Mouse (Mus musculus) limb, embryonic 10.5 days (tissue): ENCODE measurements around the gene Sv2a. TPM values are rescaled to one million over a fixed set of nuclear protein-coding genes. Genes with fewer than 3 reads are reported as not detected.
"Not testable (repeated sequence)": the region's sequence is repeated elsewhere in the genome, so short reads cannot be mapped to it uniquely, and the experiment has no call there.

ENCODE experiments used
- DNase-seq: peaks from one replicate; pipeline ENCODE4 v3.0.0-alpha.2; 2017; ENCODE audit warnings: low spot score
- H3K27ac ChIP-seq: fragments of 300-500 bp; sonication (generic); 2 replicates; pipeline ENCODE4 v1.5.1; 2016; ENCODE audit warnings: mild to moderate bottlenecking
- H3K27me3 ChIP-seq: fragments of 300-500 bp; sonication (generic); 2 replicates; pipeline ENCODE4 v1.6.1; 2016; ENCODE audit warnings: low read depth, mild to moderate bottlenecking; ENCODE audit not compliant: poor library complexity, severe bottlenecking
- H3K36me3 ChIP-seq: fragments of 300-500 bp; sonication (generic); 2 replicates; pipeline ENCODE4 v1.6.1; 2016; ENCODE audit warnings: mild to moderate bottlenecking, moderate library complexity
- H3K4me1 ChIP-seq: fragments of 300-500 bp; sonication (generic); 2 replicates; pipeline ENCODE4 v1.6.1; 2016
- H3K4me3 ChIP-seq: fragments of 300-500 bp; sonication (generic); 2 replicates; pipeline ENCODE4 v1.5.1; 2016; ENCODE audit warnings: mild to moderate bottlenecking, moderate library complexity
- H3K9me3 ChIP-seq: fragments of 300-500 bp; sonication (generic); replicated peaks from 2 replicates; pipeline ENCODE4 v1.6.1; 2016; ENCODE audit warnings: mild to moderate bottlenecking
- WGBS: fragments of 180-500 bp; shearing (Covaris S2); methylation state at CpG from one replicate; pipeline ENCODE4 v1.1.7; 2016; 5-methylcytosine and 5-hydroxymethylcytosine counted together
- polyA plus RNA-seq: library from polyadenylated mRNA; unstranded; fragments of >200 nt; fragmentation: Nextera tagmentation; extraction: Ambion mirVana; gene quantifications from 2 replicates; pipeline ENCODE4 v1.2.1, GENCODE M21; 2016

Sv2a gene
- polyA plus RNA-seq, 1 experiment from 2014 or later = 3.9 TPM

DNA sequence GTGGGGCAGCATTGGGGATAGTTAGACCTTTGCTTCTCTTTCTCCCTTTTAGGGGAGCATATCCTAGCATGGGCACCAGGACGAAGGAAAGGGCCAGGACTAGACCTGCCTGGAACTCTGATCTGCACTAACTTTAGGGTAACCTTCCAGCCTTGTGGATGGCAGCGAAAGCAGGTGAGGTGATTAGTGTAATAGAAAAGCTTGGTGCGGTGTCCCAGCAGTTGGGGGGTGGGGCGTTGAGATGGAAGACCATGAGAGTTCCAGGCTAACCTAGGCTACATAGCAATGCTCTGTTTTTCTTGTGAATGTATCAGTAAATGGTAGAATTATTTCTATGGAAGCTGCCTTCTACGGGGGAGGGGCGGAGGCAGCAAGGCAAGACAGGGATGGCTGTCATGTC, 17.9 kb upstream of the Sv2a start:
- 88% methylated on average over 6 of the region's 6 CpGs for WGBS
- no peaks in the 10 kb centered on the region for H3K27me3 ChIP-seq
- DNase-seq = no peak
- peak overlapping the region; percentile 62; the same call in 1 of the 2 replicates for H3K4me3 ChIP-seq
- no peak overlapping the region for H3K27ac ChIP-seq
- peaks cover 44% of the 10 kb centered on the region for H3K4me1 ChIP-seq
- H3K36me3 ChIP-seq = peaks cover 6% of the 10 kb centered on the region
- H3K9me3 ChIP-seq = no peaks in the 10 kb centered on the region

DNA sequence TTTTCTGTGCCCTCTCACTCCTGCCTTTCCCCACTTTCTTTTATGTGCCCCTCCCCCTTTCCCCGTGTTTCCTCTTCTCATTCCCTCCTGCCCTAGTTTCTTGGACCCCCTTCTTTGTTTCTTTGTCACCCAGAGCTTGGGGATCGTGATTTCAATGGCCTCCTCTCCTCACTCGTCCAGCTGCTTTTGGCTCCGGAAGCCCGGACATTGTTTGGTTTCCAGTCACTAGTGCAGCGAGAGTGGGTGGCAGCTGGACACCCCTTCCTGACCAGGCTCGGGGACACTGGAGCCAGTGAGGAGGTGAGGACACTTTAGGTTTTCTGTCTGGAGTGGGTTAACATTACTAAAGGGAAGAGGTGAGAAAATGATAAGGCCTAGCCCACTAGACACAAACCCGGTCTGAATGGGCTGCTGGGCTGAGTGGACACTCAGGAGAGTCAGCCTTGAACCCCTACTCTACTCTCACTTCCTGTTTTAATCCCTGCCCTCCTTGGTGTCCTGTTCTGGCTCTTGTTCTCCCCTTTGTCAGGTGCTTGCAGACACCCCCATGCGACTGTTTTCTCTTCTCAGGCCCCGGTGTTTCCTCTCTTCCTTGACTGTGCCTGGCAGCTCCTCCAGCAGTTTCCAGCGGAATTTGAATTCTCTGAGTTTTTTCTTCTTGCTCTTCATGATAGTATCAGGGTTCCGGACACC, 12.3 kb upstream of the Sv2a start:
- no peak overlapping the region for H3K4me3 ChIP-seq
- DNase-seq = no peak
- peaks cover 26% of the 10 kb centered on the region for H3K4me1 ChIP-seq
- H3K27ac ChIP-seq = no peak overlapping the region
- no peaks in the 10 kb centered on the region for H3K9me3 ChIP-seq
- no peaks in the 10 kb centered on the region for H3K27me3 ChIP-seq
- WGBS = 88% methylated on average over 12 of the region's 12 CpGs
- H3K36me3 ChIP-seq = peaks cover 37% of the 10 kb centered on the region

DNA sequence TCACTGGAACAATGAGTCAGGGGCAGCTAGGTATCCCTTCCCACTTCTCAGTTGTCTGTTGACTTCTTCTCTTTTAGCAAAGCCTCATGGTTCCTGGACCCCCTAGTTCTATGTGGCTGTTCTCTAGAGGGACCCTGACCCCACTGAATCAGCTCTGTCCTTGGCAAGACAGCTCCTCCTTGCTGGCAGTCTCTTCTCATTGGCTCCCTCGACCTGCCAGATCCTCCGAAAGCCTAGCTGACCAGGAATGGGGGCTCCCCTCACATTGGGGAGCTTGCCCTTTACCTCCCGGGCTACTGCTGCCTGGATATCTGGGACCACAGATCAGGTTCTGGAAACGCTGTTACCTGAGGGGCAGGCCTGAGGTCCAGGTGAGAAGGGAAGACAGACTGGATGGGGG, 10.7 kb upstream of the Sv2a start:
- Histone ChIP-seq H3K4me3 (no peak overlapping the region), H3K27ac (peak overlapping the region; percentile 11; the same call in 1 of the 2 replicates), H3K9me3 (no peaks in the 10 kb centered on the region), H3K4me1 (peaks cover 40% of the 10 kb centered on the region), H3K27me3 (no peaks in the 10 kb centered on the region), H3K36me3 (peaks cover 54% of the 10 kb centered on the region)
- WGBS = 84% methylated on average over 4 of the region's 4 CpGs
- no peak for DNase-seq

DNA sequence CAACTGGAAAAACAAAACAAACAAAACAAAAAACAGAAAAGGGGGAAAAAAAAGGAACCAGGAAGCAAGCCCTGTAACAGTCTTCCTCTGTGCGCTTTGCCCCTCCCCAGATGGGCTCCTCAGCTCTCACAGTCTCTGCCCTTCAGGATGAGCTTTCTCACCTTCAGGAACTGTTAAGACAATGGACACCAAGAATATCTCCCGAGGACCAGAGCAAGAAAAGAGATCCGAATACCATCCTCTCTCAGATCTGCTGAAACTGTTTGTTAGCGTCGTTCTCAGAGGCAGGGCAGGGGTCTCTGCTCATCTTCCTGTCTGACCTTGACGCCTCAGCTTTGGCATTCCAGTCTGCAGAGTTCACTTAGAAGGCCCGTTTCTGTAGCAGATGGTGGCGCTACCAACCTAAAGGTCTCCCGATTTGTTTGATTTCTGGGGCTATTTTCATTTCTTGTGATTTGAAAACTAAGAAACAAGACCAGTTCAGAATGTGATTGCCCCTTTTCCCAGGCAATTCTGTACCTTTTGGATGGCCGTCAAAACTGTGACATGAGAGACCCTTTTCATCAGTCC, 9.9 kb upstream of the Sv2a start:
- Histone ChIP-seq H3K36me3 (peaks cover 60% of the 10 kb centered on the region), H3K4me3 (peak overlapping the region; percentile 95), H3K4me1 (peaks cover 40% of the 10 kb centered on the region), H3K27me3 (no peaks in the 10 kb centered on the region), H3K9me3 (no peaks in the 10 kb centered on the region), H3K27ac (peak overlapping the region; percentile 95)
- WGBS = 70% methylated on average over 10 of the region's 10 CpGs
- DNase-seq = no peak

DNA sequence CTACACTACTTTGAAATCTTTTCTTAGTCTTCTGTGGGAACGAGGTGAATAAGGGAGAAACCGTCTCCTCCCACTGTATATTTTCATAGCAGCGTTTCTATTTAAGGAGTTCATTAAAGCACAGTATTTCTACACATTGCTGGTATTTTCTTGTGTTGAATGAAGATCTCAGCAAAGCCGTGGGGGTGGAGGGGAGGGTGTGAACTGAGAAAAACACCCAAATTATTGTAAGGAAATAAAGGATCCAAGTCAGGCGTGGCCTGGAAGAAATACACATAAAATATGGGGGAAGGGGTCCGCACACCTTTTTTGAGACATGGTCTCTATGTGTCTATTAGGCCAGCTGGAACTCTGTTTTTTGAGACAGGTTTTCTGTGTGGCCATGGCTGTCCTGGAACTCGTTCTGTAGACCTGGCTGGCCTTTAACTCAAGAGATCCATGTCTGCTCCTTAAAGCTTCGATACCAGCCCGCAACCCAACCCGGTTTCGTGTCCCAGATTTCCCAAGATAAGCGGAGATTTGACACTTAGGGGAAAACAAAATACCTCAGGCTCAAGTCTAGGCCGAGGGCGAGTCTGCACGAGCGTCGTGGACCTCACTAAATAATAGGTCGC, 9.3 kb upstream of the Sv2a start:
- Histone ChIP-seq H3K4me3 (peak overlapping the region; percentile 95), H3K27ac (peak overlapping the region; percentile 95), H3K9me3 (no peaks in the 10 kb centered on the region), H3K4me1 (peaks cover 40% of the 10 kb centered on the region), H3K27me3 (no peaks in the 10 kb centered on the region), H3K36me3 (peaks cover 67% of the 10 kb centered on the region)
- 24% methylated on average over 18 of the region's 18 CpGs for WGBS
- DNase-seq = no peak

DNA sequence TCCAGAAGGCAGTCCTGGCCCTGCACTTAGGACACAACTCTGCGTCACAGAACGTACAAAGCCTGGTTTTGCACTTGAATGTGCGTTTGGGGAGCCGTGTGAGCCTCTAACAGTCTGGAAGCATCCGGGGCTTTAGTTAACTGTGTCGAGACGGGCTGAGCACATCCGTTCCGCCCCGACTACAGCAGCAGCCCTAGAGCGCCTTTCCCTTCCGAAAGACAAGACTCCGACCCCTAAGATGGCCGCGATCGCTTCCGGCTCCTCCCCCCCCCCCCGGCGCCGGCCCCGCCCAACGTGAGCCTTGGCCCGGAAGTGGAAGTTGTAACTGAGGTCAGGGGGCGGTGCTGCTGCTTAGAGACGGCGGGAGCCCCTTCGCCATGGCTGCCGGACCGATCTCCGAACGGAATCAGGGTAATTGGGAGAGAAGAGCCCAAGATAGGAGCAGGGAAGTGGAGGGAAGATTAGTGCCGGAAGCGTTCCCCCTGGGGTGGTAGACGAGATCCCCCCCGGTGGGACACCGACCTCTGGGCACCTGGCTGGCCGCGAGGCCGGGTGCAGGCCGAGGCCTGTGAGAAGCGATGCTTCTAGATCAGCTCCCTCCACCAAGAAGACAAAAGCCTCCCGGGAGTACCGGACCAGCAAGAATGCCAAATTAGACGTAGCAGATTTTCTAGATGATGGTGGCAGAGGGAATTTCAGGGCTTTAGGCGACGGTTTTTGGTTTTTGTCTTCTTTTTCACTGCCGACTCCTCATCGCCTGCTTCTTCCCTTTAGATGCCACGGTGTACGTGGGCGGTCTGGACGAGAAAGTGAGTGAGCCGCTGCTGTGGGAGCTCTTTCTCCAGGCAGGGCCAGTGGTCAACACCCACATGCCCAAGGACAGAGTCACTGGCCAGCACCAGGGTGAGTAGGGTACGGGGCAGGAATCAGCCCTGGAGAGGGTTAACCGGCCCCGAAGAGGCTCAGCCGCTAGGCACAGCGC, 8.5 kb upstream of the Sv2a start, which contains the start of gene Sf3b4:
TSS of gene Sf3b4 (plus strand) at position 136 of the 982 bp plus-strand sequence.
- WGBS = under 1% methylated on average over 55 of the region's 58 CpGs
- H3K36me3 ChIP-seq = peaks cover 73% of the 10 kb centered on the region
- H3K4me1 ChIP-seq = peaks cover 40% of the 10 kb centered on the region
- peak within 1 kb of the TSS; percentile 95 for H3K27ac ChIP-seq
- peak; percentile 98 for DNase-seq
- H3K9me3 ChIP-seq = no peaks in the 10 kb centered on the region
- peak within 1 kb of the TSS; percentile 95 for H3K4me3 ChIP-seq
- H3K27me3 ChIP-seq = no peaks in the 10 kb centered on the region

DNA sequence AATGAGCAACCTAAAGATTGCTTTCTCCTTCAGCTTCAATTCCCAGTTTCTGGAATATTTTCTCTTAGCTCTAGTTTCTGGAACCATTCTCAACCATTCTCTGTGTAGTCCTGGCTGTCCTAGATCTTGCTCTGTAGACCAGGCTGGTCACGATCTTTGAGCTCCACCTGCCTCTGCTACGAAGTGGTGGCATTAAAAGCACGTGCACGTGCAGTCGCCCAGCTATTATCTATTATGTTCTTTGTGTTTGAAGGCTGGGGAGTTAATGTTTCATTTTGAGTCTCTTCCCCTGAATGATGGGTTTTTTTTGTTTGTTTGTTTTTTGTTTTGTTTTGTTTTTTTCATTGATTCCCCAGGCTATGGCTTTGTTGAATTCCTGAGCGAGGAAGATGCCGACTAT, 7.8 kb upstream of the Sv2a start:
- H3K9me3 ChIP-seq = no peaks in the 10 kb centered on the region
- 48% methylated on average over 7 of the region's 7 CpGs for WGBS

DNA sequence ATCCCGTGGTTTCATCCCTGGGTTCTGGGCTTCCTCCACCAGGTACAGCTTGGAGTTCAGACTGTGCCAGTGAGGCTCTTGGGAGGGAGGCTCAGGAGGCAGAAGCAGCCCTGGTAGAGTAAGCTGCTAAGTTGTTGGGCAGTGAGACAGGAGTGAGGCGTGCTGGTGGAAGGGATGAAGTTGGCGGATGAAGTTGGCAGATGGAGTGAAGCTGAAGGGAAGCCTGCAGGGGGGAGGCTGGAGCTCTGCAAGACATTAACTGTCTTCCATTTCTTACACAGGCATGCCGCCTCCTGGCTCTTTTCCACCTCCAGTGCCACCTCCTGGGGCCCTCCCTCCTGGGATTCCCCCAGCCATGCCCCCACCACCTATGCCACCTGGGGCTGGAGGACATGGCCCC, 6.9 kb upstream of the Sv2a start:
- DNase-seq, H3K9me3 ChIP-seq, H3K27me3 ChIP-seq, H3K27ac ChIP-seq: not testable (repeated sequence)
- peak overlapping the region; percentile 31 for H3K4me3 ChIP-seq
- peaks cover 73% of the 10 kb centered on the region for H3K36me3 ChIP-seq
- WGBS = 85% methylated on average over 4 of the region's 4 CpGs
- peaks cover 40% of the 10 kb centered on the region for H3K4me1 ChIP-seq

More for the DNA sequence above, 7.8 kb upstream of the Sv2a start:
- Histone ChIP-seq H3K4me3 (peak overlapping the region; percentile 95), H3K4me1 (peaks cover 40% of the 10 kb centered on the region), H3K36me3 (peaks cover 73% of the 10 kb centered on the region), H3K27ac (peak overlapping the region; percentile 95), H3K27me3 (no peaks in the 10 kb centered on the region)
- no peak for DNase-seq

DNA sequence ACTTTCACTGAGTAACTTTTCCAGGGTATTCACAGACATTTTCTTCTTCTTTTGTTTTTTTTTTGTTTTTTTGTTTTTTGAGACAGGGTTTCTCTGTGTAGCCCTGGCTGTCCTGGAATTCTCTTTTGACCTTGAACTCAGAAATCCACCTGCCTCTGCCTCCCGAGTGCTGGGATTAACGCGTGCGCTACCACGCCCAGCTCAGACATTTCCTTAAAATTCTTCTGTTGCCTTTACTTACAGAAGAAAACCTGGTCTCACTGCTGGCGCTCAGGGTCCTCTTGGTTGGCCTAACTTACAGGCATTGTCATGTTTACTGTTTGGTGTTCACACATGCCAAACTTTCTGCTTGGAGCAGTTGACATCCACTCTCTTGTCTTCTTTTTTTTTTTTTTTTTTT, 5.7 kb upstream of the Sv2a start:
- WGBS = 94% methylated on average over 6 of the region's 6 CpGs
- H3K27me3 ChIP-seq = no peaks in the 10 kb centered on the region
- H3K9me3 ChIP-seq = no peaks in the 10 kb centered on the region
- no peak for DNase-seq
- H3K4me3 ChIP-seq = no peak overlapping the region
- H3K36me3 ChIP-seq = peaks cover 64% of the 10 kb centered on the region
- H3K4me1 ChIP-seq = peaks cover 33% of the 10 kb centered on the region
- H3K27ac ChIP-seq = no peak overlapping the region

DNA sequence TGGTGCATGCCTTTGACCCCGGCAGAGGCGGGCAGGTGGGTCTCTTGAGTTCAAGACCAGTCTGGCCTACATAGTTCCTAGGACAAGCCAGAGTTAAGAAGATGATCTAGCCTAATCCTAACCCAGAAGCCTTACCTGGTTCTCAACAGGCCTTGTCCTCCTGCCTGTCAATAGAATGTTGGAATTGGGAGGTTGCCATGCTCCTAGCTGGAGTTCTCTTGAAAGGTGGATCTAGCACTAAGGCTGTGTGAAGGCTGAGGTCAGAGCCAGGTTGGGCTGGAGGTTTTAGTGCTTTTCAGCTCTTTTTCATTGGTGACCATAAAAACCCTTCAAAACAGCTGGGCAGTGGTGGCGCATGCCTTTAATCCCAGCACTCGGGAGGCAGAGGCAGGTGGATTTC, 2.5 kb upstream of the Sv2a start:
- WGBS = 88% methylated on average over 4 of the region's 4 CpGs
- Histone ChIP-seq H3K36me3 (peaks cover 56% of the 10 kb centered on the region), H3K27ac (no peak overlapping the region), H3K4me1 (peaks cover 42% of the 10 kb centered on the region), H3K4me3 (no peak overlapping the region), H3K27me3 (no peaks in the 10 kb centered on the region), H3K9me3 (no peaks in the 10 kb centered on the region)
- DNase-seq = no peak

DNA sequence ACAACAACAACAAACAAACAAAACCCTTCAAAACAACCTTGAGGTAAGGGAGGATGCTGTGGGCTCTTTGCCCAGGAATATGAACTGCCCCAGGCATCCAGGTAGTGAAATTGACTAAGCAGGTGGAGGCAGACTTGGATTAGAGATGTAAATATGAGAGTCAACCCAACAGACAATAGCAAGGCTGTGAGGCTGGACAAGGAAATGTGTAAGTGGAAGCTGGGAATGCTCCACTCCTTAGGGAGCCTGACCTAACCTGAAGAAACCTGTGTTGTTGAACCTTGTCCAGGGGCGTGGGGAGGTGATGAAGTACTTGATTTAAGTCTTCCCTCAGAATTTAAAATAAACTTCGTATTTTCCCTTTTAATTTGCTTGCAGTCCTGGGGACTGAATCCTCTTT, 2.0 kb upstream of the Sv2a start:
- Histone ChIP-seq H3K4me3 (no peak overlapping the region), H3K4me1 (peaks cover 40% of the 10 kb centered on the region), H3K9me3 (no peaks in the 10 kb centered on the region), H3K27me3 (no peaks in the 10 kb centered on the region), H3K36me3 (peaks cover 52% of the 10 kb centered on the region), H3K27ac (no peak overlapping the region)
- WGBS = 82% methylated on average over 2 of the region's 2 CpGs
- DNase-seq = no peak

DNA sequence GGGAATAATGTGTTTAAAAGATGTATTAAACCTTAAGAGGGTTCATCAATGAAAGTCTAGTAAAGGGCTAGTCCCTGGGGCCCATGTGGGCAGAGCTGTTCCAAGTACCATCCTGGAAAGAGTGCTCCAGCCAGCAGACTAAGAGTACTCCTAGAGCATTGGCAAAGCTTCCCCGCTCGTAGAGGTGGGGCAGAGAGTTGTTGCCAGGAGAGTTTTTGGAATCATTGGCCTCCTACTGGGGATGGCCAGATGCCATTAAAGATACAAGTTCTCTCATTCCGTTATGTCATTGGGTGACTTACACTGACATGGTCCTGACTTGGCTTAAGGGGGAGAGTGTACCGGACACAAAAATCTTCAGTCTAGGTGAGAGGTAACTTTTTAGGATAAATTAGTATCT, 1.4 kb upstream of the Sv2a start:
- Histone ChIP-seq H3K9me3 (no peaks in the 10 kb centered on the region), H3K36me3 (peaks cover 45% of the 10 kb centered on the region), H3K27me3 (no peaks in the 10 kb centered on the region), H3K27ac (no peak overlapping the region), H3K4me3 (no peak overlapping the region), H3K4me1 (peaks cover 36% of the 10 kb centered on the region)
- WGBS = 71% methylated on average over 4 of the region's 4 CpGs
- no peak for DNase-seq
